Mouse (Mus musculus): ENCODE measurements at regions not wholly inside any gene's neighbourhood (a gene's known extent, or its start where the extent isn't known, plus 50 kb on each side); places are given as distances from the start of the nearest gene placed in this dataset.
A peak's percentile ranks its signal among the peaks of the same experiment; 100 is the strongest.

DNA sequence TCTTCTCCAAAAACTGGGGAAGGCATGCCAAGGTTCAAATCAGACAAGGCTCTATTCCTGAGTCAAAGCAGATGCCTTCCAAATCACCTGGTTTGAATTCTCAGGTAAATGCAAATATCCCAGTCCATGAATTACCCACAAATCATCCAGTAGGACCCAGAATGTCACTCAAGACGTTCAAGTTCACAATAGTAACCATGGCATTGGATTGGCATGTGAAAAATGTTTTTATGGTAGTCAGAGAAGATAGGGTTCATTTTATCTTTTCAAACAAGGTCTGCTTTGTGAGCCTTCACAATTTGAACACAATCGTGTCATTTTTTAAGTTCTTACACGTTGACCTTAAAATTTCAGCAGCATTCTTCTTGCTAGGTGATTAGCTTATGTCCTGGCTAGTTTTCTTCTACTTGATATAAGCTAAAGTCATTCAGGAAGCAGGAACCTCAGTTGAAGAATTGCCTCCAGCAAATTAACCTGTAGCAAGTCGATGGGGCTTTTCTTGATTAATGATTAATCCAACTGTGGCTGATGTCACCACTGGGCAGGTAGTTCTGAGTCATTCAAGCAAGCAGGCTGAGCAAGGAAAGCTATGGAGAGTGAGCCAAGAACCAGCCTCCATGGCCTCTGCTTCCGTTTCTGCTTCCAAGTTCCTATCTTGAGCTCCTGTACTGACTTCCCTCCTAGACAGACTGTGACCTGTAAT is 165.3 kb upstream of the Sox11 start:
- Histone ChIP-seq H3K4me3 (no peak overlapping the region), H3K27ac (no peak overlapping the region)
- intact Hi-C loops (cut with DNase I), result no loop called here
- no peak for DNase-seq
- no peak for TF ChIP-seq CTCF (IDR thresholded peaks at IDR 0.05)

DNA sequence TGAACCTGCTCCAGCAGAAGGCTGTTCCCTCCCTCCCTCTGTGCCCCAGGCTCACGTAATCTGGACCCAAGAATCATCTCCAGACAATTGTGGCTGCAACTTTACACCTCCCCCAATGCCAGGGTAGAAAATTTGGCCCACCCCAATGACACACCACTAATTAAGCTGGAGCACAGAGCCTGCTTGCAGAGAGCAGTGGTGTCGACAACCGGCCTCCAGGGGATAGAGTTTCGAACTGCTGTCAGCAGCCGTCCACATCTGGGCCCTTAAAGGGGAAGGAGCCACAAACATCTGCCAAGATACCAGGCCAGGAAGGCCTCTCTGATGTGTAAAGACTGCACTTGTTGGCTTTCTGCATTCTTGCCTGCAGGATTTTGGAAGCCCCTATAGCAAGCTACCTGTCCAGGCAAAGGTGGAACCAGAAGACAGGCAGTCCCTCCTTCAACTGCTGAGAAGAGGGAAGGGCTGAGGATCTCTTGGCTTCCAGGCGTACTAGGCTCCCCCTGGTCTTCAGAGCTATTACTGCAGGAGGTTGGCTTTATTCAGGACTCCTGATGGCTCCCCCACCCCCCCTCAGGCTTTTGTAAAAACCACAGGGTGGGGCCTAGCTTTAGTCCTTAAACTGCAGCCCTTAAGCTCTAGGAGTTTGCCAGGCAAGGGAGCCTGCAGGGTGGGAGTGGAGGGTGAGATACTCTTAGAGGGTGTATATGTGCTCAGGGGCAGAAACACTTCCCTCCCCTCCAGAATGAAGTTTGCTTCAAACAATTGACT is 160.5 kb upstream of the Sox11 start:
- no peak for TF ChIP-seq CTCF (IDR thresholded peaks at IDR 0.05)
- no peak overlapping the region for H3K27ac ChIP-seq
- DNase-seq, result peak; percentile 53
- intact Hi-C loops (cut with DNase I), result no loop called here
- no peak overlapping the region for H3K4me3 ChIP-seq

DNA sequence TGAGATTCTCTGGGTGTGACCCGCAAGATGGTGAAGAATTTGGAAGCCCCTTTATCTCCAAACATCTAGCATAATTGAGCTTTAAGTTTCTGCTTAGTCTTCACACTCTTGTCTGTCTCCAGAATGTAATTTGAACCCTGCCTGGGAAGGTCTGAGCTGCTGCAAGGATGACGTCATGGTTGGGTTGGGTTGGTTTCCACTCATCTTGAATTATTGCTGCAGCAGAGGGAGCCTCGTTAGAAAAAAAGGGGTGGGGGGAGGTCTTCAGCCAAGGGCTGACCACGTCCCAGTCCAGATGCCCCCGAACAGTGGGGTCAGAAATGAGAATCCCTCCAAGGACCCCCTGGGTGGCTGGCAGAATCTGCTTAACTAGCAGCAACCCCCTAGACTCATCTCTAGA is 158.1 kb upstream of the Sox11 start:
- no peak for DNase-seq
- intact Hi-C loops (cut with DNase I), result no loop called here
- TF ChIP-seq CTCF (IDR thresholded peaks at IDR 0.05), result no peak
- Histone ChIP-seq H3K27ac (no peak overlapping the region), H3K4me3 (no peak overlapping the region)

DNA sequence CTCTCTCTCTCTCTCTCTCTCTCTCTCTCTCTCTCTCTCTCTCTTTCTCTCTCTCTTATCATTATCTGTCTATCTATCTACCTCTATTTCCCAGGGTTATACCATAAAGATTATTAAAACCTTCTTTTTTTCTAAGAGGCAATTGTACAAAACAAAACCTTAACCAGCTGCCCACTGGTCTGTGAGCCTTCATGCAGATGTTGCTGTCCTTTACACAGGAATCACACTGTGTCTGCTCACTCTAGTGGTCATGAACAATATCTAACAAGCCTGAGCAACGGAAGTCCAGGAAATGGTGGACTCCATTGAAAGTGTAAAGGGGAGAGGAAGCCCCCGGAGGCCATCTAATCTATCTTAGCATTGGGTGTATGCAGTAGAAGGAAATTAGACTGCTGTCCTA is 156.9 kb upstream of the Sox11 start:
- intact Hi-C loops (cut with DNase I), result no loop called here
- Histone ChIP-seq H3K4me3 (no peak overlapping the region), H3K27ac (no peak overlapping the region)
- no peak for TF ChIP-seq CTCF (IDR thresholded peaks at IDR 0.05)
- no peak for DNase-seq

DNA sequence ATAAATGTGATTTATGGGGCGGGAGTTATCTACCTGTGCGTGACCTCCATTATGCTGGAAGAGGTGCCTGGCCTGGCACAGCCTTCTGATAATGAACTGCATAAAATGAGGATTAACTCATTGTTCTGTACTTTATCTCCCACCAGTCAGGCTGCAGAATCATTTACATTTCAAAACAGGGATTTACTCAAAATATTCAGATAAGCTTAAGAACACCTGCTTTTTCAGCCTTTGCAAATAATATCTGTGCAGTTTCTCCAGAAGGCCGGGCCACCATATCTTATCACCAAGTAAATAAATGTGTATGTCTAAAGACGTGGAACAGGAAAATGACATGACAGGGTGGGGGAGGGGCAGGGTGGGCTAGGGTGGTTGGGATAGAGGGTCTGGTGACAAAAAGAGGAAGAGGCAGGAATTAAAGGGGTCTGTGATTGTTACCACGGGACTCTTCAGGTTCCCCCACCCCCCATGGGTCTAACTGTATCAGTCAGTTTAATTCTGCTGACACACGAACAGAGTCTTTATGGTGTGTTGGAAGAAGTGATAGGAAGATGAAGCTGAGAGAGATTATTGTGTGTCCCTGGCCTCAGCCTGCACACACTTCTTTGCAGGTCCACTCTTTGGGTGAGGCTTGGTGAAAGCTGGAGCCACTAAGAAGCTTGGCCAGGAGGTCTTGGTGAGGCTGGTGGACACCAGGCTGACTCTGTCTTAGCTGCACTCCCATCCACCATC is 154.6 kb upstream of the Sox11 start:
- Histone ChIP-seq H3K27ac (no peak overlapping the region), H3K4me3 (no peak overlapping the region)
- TF ChIP-seq CTCF (IDR thresholded peaks at IDR 0.05), result no peak
- intact Hi-C loops (cut with DNase I), result no loop called here
- no peak for DNase-seq

DNA sequence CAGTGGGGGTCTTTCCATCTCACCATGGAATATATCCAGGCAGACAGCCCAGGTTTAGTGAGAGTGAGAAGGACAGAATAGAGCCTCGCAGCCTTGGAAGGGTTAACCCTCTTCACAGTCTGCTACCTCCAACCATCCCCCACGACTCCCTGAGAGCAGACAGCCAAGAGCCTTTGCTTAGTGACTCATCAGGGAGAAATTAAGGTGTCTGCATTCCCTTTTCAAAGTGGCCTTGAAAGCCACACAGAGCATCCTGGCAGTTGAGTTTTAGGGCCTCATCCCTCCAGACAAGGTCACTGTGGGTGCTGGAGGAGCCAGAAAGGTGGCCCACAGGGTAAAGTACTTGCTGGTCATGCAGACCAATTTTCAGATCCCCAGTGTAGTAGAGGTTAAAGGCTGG is 149.9 kb upstream of the Sox11 start:
- intact Hi-C loops (cut with DNase I), result no loop called here
- no peak for DNase-seq
- TF ChIP-seq CTCF (IDR thresholded peaks at IDR 0.05), result no peak
- Histone ChIP-seq H3K4me3 (no peak overlapping the region), H3K27ac (no peak overlapping the region)

DNA sequence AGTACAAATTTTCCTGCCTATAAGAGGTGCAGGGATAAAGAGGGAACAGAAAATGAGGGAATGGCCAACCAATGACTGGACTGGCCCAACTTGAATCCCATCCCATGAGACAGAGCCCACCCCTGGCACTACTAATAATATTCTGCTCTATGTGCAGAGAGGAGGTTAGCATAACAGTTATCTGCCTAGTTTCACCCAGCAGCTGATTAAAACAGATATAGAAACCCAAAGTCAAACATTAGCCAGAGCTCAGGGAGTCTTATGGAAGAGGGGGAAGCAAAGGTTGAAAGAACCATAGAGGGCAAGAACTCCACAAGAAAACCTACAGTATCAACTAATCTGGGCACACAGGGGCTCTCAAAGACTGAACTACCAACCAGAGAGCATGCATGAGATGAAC is 138.9 kb upstream of the Sox11 start:
- intact Hi-C loops (cut with DNase I), result no loop called here
- no peak for DNase-seq
- Histone ChIP-seq H3K4me3 (no peak overlapping the region), H3K27ac (no peak overlapping the region)
- TF ChIP-seq CTCF (IDR thresholded peaks at IDR 0.05), result no peak

DNA sequence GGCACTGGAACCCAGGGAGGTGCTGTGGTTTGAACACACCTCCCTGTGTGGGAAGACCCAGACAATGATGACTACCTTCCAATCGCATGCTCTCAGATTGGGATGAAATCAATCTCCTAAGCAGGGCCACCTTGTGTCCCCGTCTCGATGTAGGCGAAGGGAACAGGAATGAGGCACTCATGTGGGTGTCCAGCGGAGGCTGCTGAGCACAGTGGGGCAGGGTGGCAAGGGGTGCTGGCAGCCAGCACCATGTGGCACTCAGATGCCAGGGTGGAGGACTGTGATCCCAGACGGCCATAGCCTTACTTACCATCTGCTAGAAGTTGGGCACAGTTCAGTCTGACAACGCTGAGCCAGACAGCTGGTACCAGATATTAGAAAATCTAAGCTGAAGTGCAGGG is 137.2 kb upstream of the Sox11 start:
- DNase-seq, result no peak
- no peak for TF ChIP-seq CTCF (IDR thresholded peaks at IDR 0.05)
- intact Hi-C loops (cut with DNase I), result no loop called here
- Histone ChIP-seq H3K27ac (no peak overlapping the region), H3K4me3 (no peak overlapping the region)

DNA sequence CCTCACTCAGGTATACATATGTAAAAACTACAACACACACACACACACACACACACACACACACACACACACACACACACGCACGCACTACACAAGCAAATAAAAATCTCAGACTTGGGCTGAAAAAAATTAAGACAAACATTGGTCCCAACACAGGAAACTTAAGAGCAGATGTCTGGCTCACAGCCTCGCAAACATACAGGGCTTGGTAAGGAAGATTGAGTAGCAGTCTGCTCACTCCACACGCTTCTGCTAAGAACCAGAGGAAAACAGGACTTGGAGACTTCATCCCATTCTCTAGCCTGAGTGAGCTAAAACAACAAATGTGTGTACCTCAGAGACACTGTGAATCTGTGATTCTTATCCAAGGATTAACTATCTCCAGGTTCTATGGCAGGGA is 132.3 kb upstream of the Sox11 start:
- no peak for DNase-seq
- intact Hi-C loops (cut with DNase I), result no loop called here
- TF ChIP-seq CTCF (IDR thresholded peaks at IDR 0.05), result no peak
- Histone ChIP-seq H3K27ac (no peak overlapping the region), H3K4me3 (no peak overlapping the region)

DNA sequence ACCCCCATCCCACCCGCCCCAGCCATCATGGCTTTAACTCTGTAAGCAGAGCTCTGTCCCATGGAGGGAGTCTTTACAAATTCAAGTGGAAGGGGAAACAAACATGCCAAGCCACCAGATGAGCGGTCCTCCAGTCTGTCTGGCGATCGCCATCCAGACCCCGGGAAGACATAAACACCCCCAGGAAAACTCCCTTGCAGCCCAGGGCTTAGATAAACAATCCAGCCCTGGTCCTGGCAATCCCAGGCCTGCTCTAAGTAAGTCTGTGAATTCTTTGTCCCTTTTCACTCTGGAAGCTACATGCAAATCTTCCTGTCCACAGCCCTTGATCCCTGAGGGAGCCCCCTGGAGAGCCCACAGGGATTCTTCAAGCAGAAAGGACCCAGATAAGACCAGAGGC is 129.2 kb upstream of the Sox11 start:
- intact Hi-C loops (cut with DNase I), result no loop called here
- no peak for DNase-seq

DNA sequence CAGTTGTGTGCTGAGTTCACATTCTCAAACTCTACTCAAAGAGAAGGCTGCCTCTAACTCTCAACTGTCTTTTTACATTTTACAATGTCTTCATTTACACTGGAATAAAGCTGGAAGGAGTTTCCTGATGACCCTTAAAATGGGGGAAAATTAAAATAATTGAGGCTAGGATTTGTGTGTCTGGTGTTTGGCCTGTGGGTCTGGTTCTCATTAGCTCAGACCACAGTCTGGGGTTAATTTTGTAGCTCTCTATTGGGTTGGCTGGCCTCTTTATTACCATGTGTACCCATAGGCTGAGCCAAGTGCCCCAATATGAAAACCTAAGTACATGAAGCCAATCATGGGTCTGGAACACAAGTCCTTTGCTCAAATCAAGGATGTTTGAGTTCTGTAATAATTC is 128.0 kb upstream of the Sox11 start:
- H3K4me3 ChIP-seq, result no peak overlapping the region
- no peak for TF ChIP-seq CTCF (IDR thresholded peaks at IDR 0.05)
- H3K27ac ChIP-seq, result no peak overlapping the region
- intact Hi-C loops (cut with DNase I), result no loop called here
- no peak for DNase-seq

More for the DNA sequence above, 129.2 kb upstream of the Sox11 start:
- TF ChIP-seq CTCF (IDR thresholded peaks at IDR 0.05), result no peak
- H3K4me3 ChIP-seq, result no peak overlapping the region
- H3K27ac ChIP-seq, result no peak overlapping the region

DNA sequence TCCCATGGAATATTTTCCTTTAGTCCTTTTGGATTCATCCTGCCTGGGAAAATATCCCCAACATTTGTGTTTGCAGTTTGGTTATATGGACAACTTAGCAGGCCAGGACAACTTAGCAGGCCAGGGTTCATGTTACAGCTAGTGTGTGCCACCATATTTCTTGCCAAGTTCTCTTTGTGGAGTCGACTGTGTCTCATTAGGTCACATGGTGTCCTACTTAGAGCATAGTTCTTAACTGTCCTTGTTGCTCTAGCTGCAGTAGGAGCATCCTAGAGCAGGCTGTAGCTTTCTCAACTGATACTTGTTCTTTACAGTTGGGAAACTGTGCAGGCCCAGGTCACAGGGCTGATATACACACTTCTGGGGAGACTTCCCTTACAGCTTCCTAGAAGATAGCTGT is 126.4 kb upstream of the Sox11 start:
- TF ChIP-seq CTCF (IDR thresholded peaks at IDR 0.05), result no peak
- DNase-seq, result no peak
- Histone ChIP-seq H3K27ac (no peak overlapping the region), H3K4me3 (no peak overlapping the region)
- intact Hi-C loops (cut with DNase I), result no loop called here

DNA sequence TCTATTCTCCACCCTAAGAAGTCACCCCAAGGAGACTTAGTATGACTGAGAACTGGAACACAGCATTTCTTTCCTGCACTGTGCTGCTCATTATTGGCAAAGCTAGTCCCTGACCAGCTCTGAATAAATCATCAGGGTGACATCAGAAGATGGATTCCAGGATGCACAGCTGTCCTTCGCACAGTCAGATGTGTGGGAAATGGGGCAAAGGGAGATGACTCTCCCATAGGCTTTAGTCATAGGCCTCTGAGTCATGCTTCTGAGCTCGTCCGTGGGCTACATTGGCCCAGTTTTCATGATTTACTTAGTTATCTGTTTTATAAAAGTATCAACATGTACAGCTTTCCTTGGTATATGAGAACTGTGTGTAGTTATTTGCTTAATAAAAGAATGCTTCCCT is 125.8 kb upstream of the Sox11 start:
- no peak for DNase-seq
- TF ChIP-seq CTCF (IDR thresholded peaks at IDR 0.05), result no peak
- Histone ChIP-seq H3K4me3 (no peak overlapping the region), H3K27ac (no peak overlapping the region)
- intact Hi-C loops (cut with DNase I), result no loop called here

Measured in gastrocnemius, adult 2 months (tissue).